Mouse (Mus musculus) midbrain, embryonic 13.5 days (tissue): Measurements from ENCODE around the gene Rngtt. TPM values are rescaled to one million over a fixed set of nuclear protein-coding genes. Genes with fewer than 3 reads are reported as not detected.
A peak's percentile ranks its signal among the peaks of the same experiment; 100 is the strongest.
"Not testable (repeated sequence)": the region's sequence is repeated elsewhere in the genome, so short reads cannot be mapped to it uniquely, and the experiment has no call there.

Source experiments
- ATAC-seq: fragments of 200-750 bp; cut with Nextera tagmentation; 2 replicates; pipeline ENCODE4 v1.8.0; 2017; ENCODE audit warnings: mild to moderate bottlenecking, moderate TSS enrichment, moderate library complexity
- H3K27ac ChIP-seq: fragments of 300-500 bp; sonication (generic); 2 replicates; pipeline ENCODE4 v1.5.1; 2015; ENCODE audit warnings: inconsistent platforms, mild to moderate bottlenecking, moderate library complexity
- H3K27me3 ChIP-seq: fragments of 300-500 bp; sonication (generic); 2 replicates; pipeline ENCODE4 v1.6.1; 2015; ENCODE audit warnings: mild to moderate bottlenecking, inconsistent platforms
- H3K36me3 ChIP-seq: fragments of 300-500 bp; sonication (generic); 2 replicates; pipeline ENCODE4 v1.6.1; 2015; ENCODE audit warnings: mild to moderate bottlenecking, inconsistent platforms
- H3K4me1 ChIP-seq: fragments of 300-500 bp; sonication (generic); replicated peaks from 2 replicates; pipeline ENCODE4 v1.6.1; 2015; ENCODE audit warnings: inconsistent platforms
- H3K4me2 ChIP-seq: fragments of 300-500 bp; sonication (generic); replicated peaks from 2 replicates; pipeline ENCODE4 v1.6.1; 2015; ENCODE audit warnings: moderate library complexity, mild to moderate bottlenecking, inconsistent platforms
- H3K4me3 ChIP-seq: fragments of 300-500 bp; sonication (generic); replicated peaks from 2 replicates; pipeline ENCODE4 v1.5.1; 2015; ENCODE audit warnings: mild to moderate bottlenecking, inconsistent platforms
- H3K9ac ChIP-seq: fragments of 300-500 bp; sonication (generic); replicated peaks from 2 replicates; pipeline ENCODE4 v1.6.1; 2015; ENCODE audit warnings: mild to moderate bottlenecking, inconsistent platforms
- H3K9me3 ChIP-seq: fragments of 300-500 bp; sonication (generic); 2 replicates; pipeline ENCODE4 v1.6.1; 2016; ENCODE audit warnings: mild to moderate bottlenecking, inconsistent platforms
- WGBS: fragments of 180-500 bp; shearing (Covaris S2); methylation state at CpG from one replicate; pipeline ENCODE4 v1.1.7; 2015; 5-methylcytosine and 5-hydroxymethylcytosine counted together
- polyA plus RNA-seq: library from polyadenylated mRNA; unstranded; fragments of >200 nt; fragmentation: Nextera tagmentation; extraction: Ambion mirVana; gene quantifications from 2 replicates; pipeline ENCODE4 v1.2.1, GENCODE M21; 2015

Rngtt gene
- polyA plus RNA-seq, 1 experiment from 2014 or later = 30.7 TPM

GRCm38 (mm10) chr4:33289106-33289650, 20.9 kb upstream of the Rngtt start:
- no peaks in the 10 kb centered on the region for H3K27me3 ChIP-seq
- no peaks in the 10 kb centered on the region for H3K4me1 ChIP-seq
- 87% methylated on average over 12 of the region's 12 CpGs for WGBS
- no peak overlapping the region for H3K4me2 ChIP-seq
- H3K9ac ChIP-seq = no peak overlapping the region
- ATAC-seq = no peak
- H3K4me3 ChIP-seq = no peak overlapping the region
- H3K27ac ChIP-seq = no peak overlapping the region
- H3K9me3 ChIP-seq = no peaks in the 10 kb centered on the region
- no peaks in the 10 kb centered on the region for H3K36me3 ChIP-seq

- no peaks in the 10 kb centered on the region for H3K9me3 ChIP-seq
- H3K4me1 ChIP-seq = no peaks in the 10 kb centered on the region
- no peak within 1 kb of the TSS for H3K4me3 ChIP-seq
- no peak within 1 kb of the TSS for H3K9ac ChIP-seq
- no peak within 1 kb of the TSS for H3K27ac ChIP-seq
- 72% methylated on average over 3 of the region's 3 CpGs for WGBS
- no peaks in the 10 kb centered on the region for H3K27me3 ChIP-seq
- no peaks in the 10 kb centered on the region for H3K36me3 ChIP-seq
- no peak for ATAC-seq
- H3K4me2 ChIP-seq = no peak within 1 kb of the TSS
Observed at GRCm38 (mm10) chr4:33290002-33290401, 20.1 kb upstream of the Rngtt start, which contains the start of gene Pnrc1. TSS of gene Pnrc1 (minus strand) at chr4:33290163.

- H3K27ac ChIP-seq = no peak overlapping the region
- H3K4me3 ChIP-seq = no peak overlapping the region
- no peaks in the 10 kb centered on the region for H3K27me3 ChIP-seq
- no peaks in the 10 kb centered on the region for H3K36me3 ChIP-seq
- no peaks in the 10 kb centered on the region for H3K4me1 ChIP-seq
- H3K9me3 ChIP-seq = no peaks in the 10 kb centered on the region
- ATAC-seq = no peak
- WGBS = 71% methylated on average over 4 of the region's 4 CpGs
- no peak overlapping the region for H3K9ac ChIP-seq
- no peak overlapping the region for H3K4me2 ChIP-seq
Observed at GRCm38 (mm10) chr4:33290878-33291277, 19.2 kb upstream of the Rngtt start.

GRCm38 (mm10) chr4:33292409-33293370, 17.4 kb upstream of the Rngtt start:
- ATAC-seq = peak; percentile 37; the same call in 1 of the 2 replicates
- Histone ChIP-seq H3K27me3 (no peaks in the 10 kb centered on the region), H3K4me2 (no peak overlapping the region), H3K36me3 (no peaks in the 10 kb centered on the region), H3K27ac (no peak overlapping the region), H3K9ac (no peak overlapping the region), H3K9me3 (no peaks in the 10 kb centered on the region), H3K4me1 (no peaks in the 10 kb centered on the region), H3K4me3 (no peak overlapping the region)
- WGBS = 31% methylated on average over 16 of the region's 16 CpGs

- H3K27me3 ChIP-seq, H3K9ac ChIP-seq, H3K4me1 ChIP-seq, H3K4me3 ChIP-seq, H3K36me3 ChIP-seq, H3K27ac ChIP-seq, ATAC-seq, H3K9me3 ChIP-seq, H3K4me2 ChIP-seq: not testable (repeated sequence)
- WGBS = 75% methylated on average over 6 of the region's 6 CpGs
Observed at GRCm38 (mm10) chr4:33300891-33301665, 9.0 kb upstream of the Rngtt start.

- no peak overlapping the region for H3K27ac ChIP-seq
- ATAC-seq = no peak
- 91% methylated on average over 1 of the region's 1 CpGs for WGBS
- no peaks in the 10 kb centered on the region for H3K36me3 ChIP-seq
- no peak overlapping the region for H3K4me2 ChIP-seq
- no peak overlapping the region for H3K4me3 ChIP-seq
- no peaks in the 10 kb centered on the region for H3K9me3 ChIP-seq
- H3K27me3 ChIP-seq = no peaks in the 10 kb centered on the region
- no peak overlapping the region for H3K9ac ChIP-seq
- H3K4me1 ChIP-seq = no peaks in the 10 kb centered on the region
Observed at GRCm38 (mm10) chr4:33303057-33303456, 7.1 kb upstream of the Rngtt start.

GRCm38 (mm10) chr4:33307146-33307545, 3.0 kb upstream of the Rngtt start:
- H3K36me3 ChIP-seq = no peaks in the 10 kb centered on the region
- ATAC-seq = no peak
- 81% methylated on average over 4 of the region's 4 CpGs for WGBS
- H3K4me2 ChIP-seq = no peak overlapping the region
- H3K4me1 ChIP-seq = peaks cover 14% of the 10 kb centered on the region
- H3K27me3 ChIP-seq = no peaks in the 10 kb centered on the region
- no peaks in the 10 kb centered on the region for H3K9me3 ChIP-seq
- no peak overlapping the region for H3K27ac ChIP-seq
- no peak overlapping the region for H3K4me3 ChIP-seq
- no peak overlapping the region for H3K9ac ChIP-seq

- no peak for ATAC-seq
- H3K9me3 ChIP-seq = no peaks in the 10 kb centered on the region
- peak overlapping the region; percentile 75 for H3K9ac ChIP-seq
- peak overlapping the region; percentile 84 for H3K4me3 ChIP-seq
- H3K27ac ChIP-seq = no peak overlapping the region
- H3K36me3 ChIP-seq = no peaks in the 10 kb centered on the region
- peaks cover 18% of the 10 kb centered on the region for H3K4me1 ChIP-seq
- H3K4me2 ChIP-seq = peak overlapping the region; percentile 83
- WGBS = 21% methylated on average over 12 of the region's 12 CpGs
- H3K27me3 ChIP-seq = no peaks in the 10 kb centered on the region
Observed at GRCm38 (mm10) chr4:33310840-33311437, 828 bp downstream of the Rngtt start.

GRCm38 (mm10) chr4:33314150-33314549, 4.0 kb downstream of the Rngtt start:
- H3K9me3 ChIP-seq, H3K27ac ChIP-seq, H3K36me3 ChIP-seq, H3K4me2 ChIP-seq, ATAC-seq, H3K27me3 ChIP-seq, H3K9ac ChIP-seq, H3K4me3 ChIP-seq: not testable (repeated sequence)
- 96% methylated on average over 6 of the region's 8 CpGs for WGBS
- H3K4me1 ChIP-seq = peaks cover 18% of the 10 kb centered on the region

- Histone ChIP-seq H3K27ac (no peak overlapping the region), H3K4me3 (no peak overlapping the region), H3K9ac (no peak overlapping the region), H3K4me1 (peaks cover 16% of the 10 kb centered on the region), H3K4me2 (no peak overlapping the region), H3K9me3 (no peaks in the 10 kb centered on the region), H3K27me3 (no peaks in the 10 kb centered on the region), H3K36me3 (peaks cover 4% of the 10 kb centered on the region; the same call in 1 of the 2 replicates)
- ATAC-seq = no peak
- WGBS = 92% methylated on average over 5 of the region's 5 CpGs
Observed at GRCm38 (mm10) chr4:33315840-33316239, 5.7 kb downstream of the Rngtt start.

GRCm38 (mm10) chr4:33331147-33331546, 21.0 kb downstream of the Rngtt start:
- Histone ChIP-seq H3K4me2 (no peak overlapping the region), H3K4me3 (no peak overlapping the region), H3K4me1 (no peaks in the 10 kb centered on the region), H3K9me3 (no peaks in the 10 kb centered on the region), H3K9ac (no peak overlapping the region), H3K27ac (no peak overlapping the region), H3K27me3 (no peaks in the 10 kb centered on the region), H3K36me3 (peaks cover 51% of the 10 kb centered on the region)
- ATAC-seq = no peak
- 98% methylated on average over 4 of the region's 4 CpGs for WGBS
